Mouse (Mus musculus): ENCODE data around the gene Gm49776. TPM values are rescaled to one million over a fixed set of nuclear protein-coding genes. Genes with fewer than 3 reads are reported as not detected.
"Not testable (repeated sequence)": the region's sequence is repeated elsewhere in the genome, so short reads cannot be mapped to it uniquely, and the experiment has no call there.

The Gm49776 gene
- 2.5 TPM in 1 of 2 replicates, not detected in the other for polyA plus RNA-seq (2016; fragmentation: Nextera tagmentation; extraction: Ambion mirVana)

DNA sequence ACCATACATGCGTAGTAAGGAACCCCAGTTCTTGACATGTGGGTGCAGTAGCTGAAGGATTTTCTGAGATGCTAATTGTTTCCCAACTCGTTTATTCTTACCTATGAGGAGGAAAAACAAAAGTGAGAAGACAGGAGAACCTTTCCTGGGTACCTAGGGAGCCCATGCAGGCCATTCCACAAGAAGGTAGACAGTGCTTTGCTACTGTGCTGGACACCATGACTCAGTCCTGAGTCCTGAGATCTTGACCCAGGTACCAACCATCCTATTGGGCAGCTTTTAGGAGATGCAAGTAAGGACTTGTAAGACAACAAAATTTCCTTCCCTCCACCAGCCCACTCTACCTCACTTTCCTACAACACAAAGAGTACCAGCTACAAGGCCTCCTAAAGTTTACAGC lies at the start of gene Gm49776:
Gm49776 (minus strand) TSS at position 101 of the 400 bp plus-strand sequence.
- WGBS, result 95% methylated on average over 2 of the region's 2 CpGs
- Histone ChIP-seq H3K36me3 (peaks cover 98% of the 10 kb centered on the region), H3K27me3 (ENCODE audit: low read depth, poor library complexity, severe bottlenecking) (no peaks in the 10 kb centered on the region), H3K4me1 (no peaks in the 10 kb centered on the region), H3K27ac (no peak within 1 kb of the TSS), H3K9me3 (replicated peaks) (no peaks in the 10 kb centered on the region), H3K4me3 (no peak within 1 kb of the TSS)
- no peak for DNase-seq (ENCODE audit: low spot score)

DNA sequence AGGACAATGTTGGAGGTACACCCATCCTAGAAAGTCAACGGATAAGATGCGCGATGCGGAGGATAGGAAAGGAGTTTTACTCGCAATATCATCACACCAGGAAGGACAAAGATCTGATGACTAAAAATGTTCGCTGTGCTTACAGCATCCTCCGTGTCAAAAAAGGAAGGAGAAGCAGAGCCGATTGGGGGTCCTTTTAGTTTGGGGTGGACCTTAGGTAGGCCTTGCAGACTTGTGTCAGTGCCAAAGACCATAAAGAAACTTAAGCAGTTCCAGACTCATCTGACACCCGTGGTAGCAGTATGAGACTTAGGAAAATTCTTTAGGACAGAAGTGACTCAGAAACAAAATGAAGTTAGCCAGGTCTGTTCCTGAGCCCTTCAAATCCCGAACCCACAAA lies 31.5 kb upstream of the Gm49776 start:
- DNase-seq (ENCODE audit: low spot score); H3K27me3 ChIP-seq (ENCODE audit: low read depth, poor library complexity, severe bottlenecking); H3K9me3 ChIP-seq (replicated peaks): not testable (repeated sequence)
- peak overlapping the region; percentile 93 for H3K4me3 ChIP-seq
- H3K36me3 ChIP-seq, result peaks cover 36% of the 10 kb centered on the region
- WGBS, result 9% methylated on average over 10 of the region's 10 CpGs
- peaks cover 22% of the 10 kb centered on the region for H3K4me1 ChIP-seq
- H3K27ac ChIP-seq, result peak overlapping the region; percentile 98

DNA sequence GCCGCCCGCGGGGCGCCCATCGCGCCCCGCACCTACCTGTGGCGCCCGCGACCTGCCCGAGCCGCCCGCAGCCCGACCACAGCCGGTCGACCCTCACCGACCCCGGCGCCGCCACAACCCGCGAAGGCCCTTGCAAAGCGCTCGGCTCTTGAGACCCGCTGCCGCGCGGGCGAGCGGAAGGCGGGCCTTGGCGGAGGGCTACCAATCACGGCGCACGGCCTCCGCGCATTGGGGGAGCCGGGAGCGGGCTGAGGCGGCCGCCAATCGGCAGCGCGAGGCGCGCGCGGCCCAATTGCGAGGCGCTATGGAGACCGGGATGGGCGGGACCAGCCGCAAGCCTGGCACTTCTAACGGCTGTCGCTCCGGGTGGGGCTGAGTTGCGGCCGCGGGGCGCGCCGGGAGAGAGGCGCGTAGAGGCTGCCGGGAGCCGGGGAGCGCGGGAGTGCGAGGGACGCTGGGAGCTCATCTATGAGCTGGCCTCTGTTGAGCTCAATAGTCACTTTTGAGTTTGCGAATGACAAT lies 31.0 kb upstream of the Gm49776 start, which contains the start of gene Dgcr8:
Dgcr8 (minus strand) TSS at position 180 of the 522 bp plus-strand sequence.
- Histone ChIP-seq H3K36me3 (peaks cover 41% of the 10 kb centered on the region), H3K4me1 (peaks cover 22% of the 10 kb centered on the region), H3K9me3 (replicated peaks) (no peaks in the 10 kb centered on the region), H3K27me3 (ENCODE audit: low read depth, poor library complexity, severe bottlenecking) (no peaks in the 10 kb centered on the region), H3K4me3 (peak within 1 kb of the TSS; percentile 93), H3K27ac (peak within 1 kb of the TSS; percentile 98)
- WGBS, result under 1% methylated on average over 67 of the region's 71 CpGs
- peak; percentile 98 for DNase-seq (ENCODE audit: low spot score)

DNA sequence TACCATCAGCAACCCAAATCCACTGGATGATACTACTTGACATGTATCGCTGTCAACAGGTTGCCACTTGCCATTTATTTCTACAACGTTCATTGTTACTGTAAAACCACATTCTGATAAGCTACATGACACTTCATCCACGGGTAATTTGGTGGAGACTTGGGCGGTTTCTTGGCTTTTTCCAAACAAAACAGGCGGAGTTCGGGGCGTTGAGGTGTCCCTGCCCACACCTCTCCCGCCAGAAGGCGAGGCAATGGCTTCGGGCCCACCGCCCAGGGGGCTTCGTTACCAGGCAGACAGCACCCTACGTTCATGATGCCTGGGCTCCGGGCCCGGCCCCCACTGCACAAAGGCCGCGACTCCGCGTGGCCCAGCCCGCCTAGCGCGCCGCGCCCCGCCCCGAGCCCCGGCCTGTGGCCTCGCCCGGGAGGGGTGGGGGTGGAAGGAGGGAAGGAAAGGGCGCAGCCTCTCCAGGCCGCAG lies 30.5 kb upstream of the Gm49776 start:
- DNase-seq (ENCODE audit: low spot score), result no peak
- peaks cover 46% of the 10 kb centered on the region for H3K36me3 ChIP-seq
- H3K4me1 ChIP-seq, result peaks cover 22% of the 10 kb centered on the region
- H3K27ac ChIP-seq, result peak overlapping the region; percentile 98
- WGBS, result under 1% methylated on average over 31 of the region's 31 CpGs
- no peaks in the 10 kb centered on the region for H3K27me3 ChIP-seq (ENCODE audit: low read depth, poor library complexity, severe bottlenecking)
- peak overlapping the region; percentile 93 for H3K4me3 ChIP-seq
- no peaks in the 10 kb centered on the region for H3K9me3 ChIP-seq (replicated peaks)

DNA sequence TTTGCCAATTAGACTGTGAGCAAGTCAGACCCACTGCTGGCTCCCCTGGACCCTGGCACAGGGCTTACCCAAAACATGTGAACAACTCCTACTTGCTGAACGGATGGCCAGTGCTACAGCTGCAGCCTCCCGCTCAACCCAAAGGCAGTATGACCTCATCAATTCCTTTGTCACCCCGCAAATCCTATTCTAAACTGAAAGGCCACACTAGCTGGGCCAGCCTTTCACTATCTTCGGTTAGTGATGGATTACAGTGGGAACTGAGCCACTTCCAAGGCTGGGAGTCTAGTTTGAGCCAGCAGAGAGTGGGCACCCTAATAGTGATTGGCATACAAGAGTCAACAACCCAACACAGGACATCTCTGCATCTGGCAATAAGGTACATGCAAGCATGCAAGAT lies 30.0 kb upstream of the Gm49776 start:
- peaks cover 22% of the 10 kb centered on the region for H3K4me1 ChIP-seq
- H3K9me3 ChIP-seq (replicated peaks), result no peaks in the 10 kb centered on the region
- peaks cover 50% of the 10 kb centered on the region for H3K36me3 ChIP-seq
- peak; percentile 43 for DNase-seq (ENCODE audit: low spot score)
- no peaks in the 10 kb centered on the region for H3K27me3 ChIP-seq (ENCODE audit: low read depth, poor library complexity, severe bottlenecking)
- peak overlapping the region; percentile 93 for H3K4me3 ChIP-seq
- 3% methylated on average over 4 of the region's 4 CpGs for WGBS
- peak overlapping the region; percentile 98 for H3K27ac ChIP-seq

DNA sequence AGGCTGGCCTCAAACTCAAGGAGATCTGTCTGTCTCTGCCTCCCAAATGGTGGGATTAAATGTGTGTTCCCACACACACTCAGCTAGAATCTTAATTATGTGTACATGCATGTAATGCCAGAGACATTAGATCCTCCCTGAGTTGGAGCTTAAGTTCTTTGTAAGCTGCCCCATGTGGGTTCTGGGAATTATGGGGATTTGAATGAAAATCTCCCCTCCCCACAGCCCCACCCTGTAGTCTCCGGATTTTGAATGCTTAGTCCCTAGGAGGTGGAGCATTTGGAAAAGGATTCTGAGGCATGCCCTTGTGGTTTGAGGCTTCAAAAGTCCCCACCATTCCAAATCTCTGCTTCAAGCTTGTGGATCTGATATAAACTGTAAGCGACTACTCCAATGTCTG lies 17.0 kb upstream of the Gm49776 start:
- no peak overlapping the region for H3K4me3 ChIP-seq
- no peaks in the 10 kb centered on the region for H3K4me1 ChIP-seq
- WGBS, result 88% methylated on average over 2 of the region's 2 CpGs
- no peak overlapping the region for H3K27ac ChIP-seq
- peaks cover 99% of the 10 kb centered on the region for H3K36me3 ChIP-seq
- no peak for DNase-seq (ENCODE audit: low spot score)
- H3K27me3 ChIP-seq (ENCODE audit: low read depth, poor library complexity, severe bottlenecking), result no peaks in the 10 kb centered on the region
- no peaks in the 10 kb centered on the region for H3K9me3 ChIP-seq (replicated peaks)

DNA sequence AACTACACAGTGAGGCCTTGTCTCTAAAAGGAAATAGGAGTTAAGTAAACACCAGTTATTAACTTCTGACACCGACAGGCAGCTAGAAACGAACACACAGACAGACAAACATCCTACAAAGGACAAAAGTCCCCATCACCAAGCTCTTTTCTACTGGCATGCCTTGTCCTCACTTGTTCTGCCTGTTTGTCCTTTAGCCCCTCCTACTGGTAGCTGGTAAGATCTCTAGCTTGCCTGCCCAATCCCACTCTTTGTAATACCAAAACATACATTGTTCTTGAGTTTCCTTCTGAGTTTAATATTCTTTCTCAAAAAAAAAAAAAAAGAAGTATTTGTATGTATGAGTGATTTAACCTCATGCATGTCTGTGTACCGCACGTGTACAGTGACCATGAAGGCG lies 10.1 kb upstream of the Gm49776 start:
- no peak for DNase-seq (ENCODE audit: low spot score)
- H3K27me3 ChIP-seq (ENCODE audit: low read depth, poor library complexity, severe bottlenecking), result no peaks in the 10 kb centered on the region
- H3K36me3 ChIP-seq, result peaks cover 98% of the 10 kb centered on the region
- H3K9me3 ChIP-seq (replicated peaks), result no peaks in the 10 kb centered on the region
- H3K4me1 ChIP-seq, result no peaks in the 10 kb centered on the region
- H3K4me3 ChIP-seq, result no peak overlapping the region
- H3K27ac ChIP-seq, result no peak overlapping the region
- whole genome bisulfite sequencing, result 94% methylated on average over 5 of the region's 5 CpGs

DNA sequence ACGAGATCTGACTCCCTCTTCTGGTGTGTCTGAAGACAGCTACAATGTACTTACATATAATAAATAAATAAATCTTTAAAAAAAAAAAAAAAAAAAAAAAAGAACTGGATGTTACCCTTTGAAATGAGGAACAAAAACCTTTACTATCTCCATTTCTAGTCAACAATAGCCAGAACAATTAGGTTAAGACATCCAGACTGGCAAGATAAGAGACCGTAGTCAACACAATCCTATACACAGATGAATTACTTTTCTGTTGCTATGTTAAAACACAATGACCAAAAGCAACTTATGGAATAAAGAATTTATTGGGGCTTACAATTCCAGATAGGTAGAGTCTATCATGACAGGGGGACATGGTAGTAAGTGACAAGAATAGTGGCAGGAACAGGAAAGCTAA lies 6.9 kb upstream of the Gm49776 start:
- H3K4me3 ChIP-seq, result no peak overlapping the region
- no peaks in the 10 kb centered on the region for H3K27me3 ChIP-seq (ENCODE audit: low read depth, poor library complexity, severe bottlenecking)
- H3K36me3 ChIP-seq, result peaks cover 97% of the 10 kb centered on the region
- 82% methylated on average over 2 of the region's 2 CpGs for WGBS
- H3K9me3 ChIP-seq (replicated peaks), result no peaks in the 10 kb centered on the region
- H3K27ac ChIP-seq, result no peak overlapping the region
- DNase-seq (ENCODE audit: low spot score), result no peak
- no peaks in the 10 kb centered on the region for H3K4me1 ChIP-seq

DNA sequence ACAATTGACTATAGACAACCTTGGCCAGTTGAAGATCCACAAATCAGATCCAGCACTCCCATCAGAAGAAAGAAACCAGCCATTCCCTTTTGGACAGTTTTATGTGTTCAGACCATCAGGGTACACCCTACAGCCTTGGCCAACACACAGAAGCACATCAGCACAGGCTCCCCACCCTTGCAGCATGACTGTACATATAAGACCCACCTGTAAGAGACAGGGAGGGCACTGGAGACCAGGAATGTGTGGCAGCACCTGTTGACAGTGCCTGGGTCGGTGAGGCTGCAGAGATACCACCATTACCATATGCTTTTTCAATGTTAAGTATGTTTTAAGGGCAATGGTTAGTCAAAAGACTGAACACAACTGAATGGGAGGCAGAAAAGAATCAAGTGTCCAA lies 4.3 kb downstream of the Gm49776 start:
- H3K36me3 ChIP-seq, result peaks cover 91% of the 10 kb centered on the region
- H3K4me3 ChIP-seq, result no peak overlapping the region
- no peak overlapping the region for H3K27ac ChIP-seq
- H3K27me3 ChIP-seq (ENCODE audit: low read depth, poor library complexity, severe bottlenecking), result no peaks in the 10 kb centered on the region
- H3K4me1 ChIP-seq, result peaks cover 26% of the 10 kb centered on the region
- WGBS, result 92% methylated on average over 1 of the region's 1 CpGs
- no peaks in the 10 kb centered on the region for H3K9me3 ChIP-seq (replicated peaks)
- DNase-seq (ENCODE audit: low spot score), result no peak

DNA sequence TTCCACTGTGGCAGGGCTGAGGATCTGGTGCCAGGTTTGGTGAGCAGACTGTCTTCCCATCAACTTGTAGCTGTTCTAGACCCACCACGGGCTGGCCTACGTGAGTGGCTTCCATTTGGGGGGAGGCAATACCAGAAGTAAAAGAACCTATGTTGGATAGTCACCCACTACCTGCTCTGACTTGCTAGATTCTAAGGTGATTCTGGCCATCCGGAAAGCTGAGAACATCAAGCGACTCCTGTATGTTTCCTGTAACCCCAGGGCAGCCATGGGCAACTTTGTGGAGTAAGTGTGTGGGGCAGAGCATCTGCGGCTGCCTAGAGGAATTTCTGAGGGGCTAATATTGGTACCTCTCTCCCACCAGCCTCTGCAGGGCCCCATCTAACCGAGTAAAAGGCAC lies 5.4 kb downstream of the Gm49776 start:
- peaks cover 80% of the 10 kb centered on the region for H3K36me3 ChIP-seq
- H3K27me3 ChIP-seq (ENCODE audit: low read depth, poor library complexity, severe bottlenecking), result no peaks in the 10 kb centered on the region
- peaks cover 26% of the 10 kb centered on the region for H3K4me1 ChIP-seq
- H3K9me3 ChIP-seq (replicated peaks), result no peaks in the 10 kb centered on the region
- H3K27ac ChIP-seq, result no peak overlapping the region
- H3K4me3 ChIP-seq, result no peak overlapping the region
- no peak for DNase-seq (ENCODE audit: low spot score)
- WGBS, result 90% methylated on average over 6 of the region's 6 CpGs

DNA sequence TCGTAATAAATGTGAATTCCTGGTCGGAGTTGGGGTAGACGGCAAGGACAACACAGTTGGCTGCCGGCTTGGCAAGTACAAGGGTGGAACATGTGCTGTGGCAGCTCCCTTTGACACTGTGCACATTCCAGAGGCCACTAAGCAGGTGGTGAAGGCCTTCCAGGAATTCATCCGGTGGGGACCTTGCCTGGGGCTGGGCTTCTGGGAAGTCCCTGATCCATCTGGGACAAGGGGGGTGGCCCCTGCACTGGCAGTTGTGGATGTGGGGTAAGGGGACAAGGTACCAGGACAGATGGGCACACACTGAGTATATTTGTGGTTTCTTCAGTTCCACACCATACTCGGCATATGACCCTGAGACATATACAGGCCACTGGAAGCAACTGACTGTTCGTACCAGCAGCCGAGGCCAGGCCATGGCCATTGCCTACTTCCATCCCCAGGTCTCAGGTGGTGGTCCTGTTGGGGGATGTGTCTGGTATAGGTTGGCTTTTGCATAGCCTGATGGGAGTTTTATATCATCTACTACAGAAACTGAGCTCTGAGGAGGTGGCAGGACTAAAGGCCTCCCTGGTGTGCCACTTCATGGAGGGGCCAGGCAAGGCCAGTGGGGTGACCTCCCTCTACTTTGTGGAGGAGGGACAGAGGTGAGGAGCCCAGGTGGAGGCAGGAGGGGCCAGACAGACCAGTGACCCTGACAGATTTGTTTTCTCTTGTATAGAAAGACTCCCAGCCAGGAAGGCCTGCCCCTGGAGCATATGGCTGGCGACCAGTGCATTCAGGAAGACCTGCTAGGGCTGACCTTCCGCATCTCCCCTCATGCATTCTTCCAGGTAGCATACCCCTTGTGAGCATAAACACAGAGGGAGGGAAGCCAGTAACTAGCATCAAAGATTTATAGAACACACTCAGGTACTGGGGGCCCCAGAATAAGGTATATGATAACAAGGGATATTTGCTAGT lies 7.0 kb downstream of the Gm49776 start:
- Histone ChIP-seq H3K36me3 (peaks cover 76% of the 10 kb centered on the region), H3K4me1 (peaks cover 38% of the 10 kb centered on the region), H3K27ac (0 out of 2 replicates have a peak overlapping the region, but pooled peaks have one; percentile 44), H3K27me3 (ENCODE audit: low read depth, poor library complexity, severe bottlenecking) (no peaks in the 10 kb centered on the region), H3K9me3 (replicated peaks) (no peaks in the 10 kb centered on the region), H3K4me3 (peak overlapping the region; percentile 98)
- DNase-seq (ENCODE audit: low spot score), result no peak
- 78% methylated on average over 10 of the region's 10 CpGs for WGBS

DNA sequence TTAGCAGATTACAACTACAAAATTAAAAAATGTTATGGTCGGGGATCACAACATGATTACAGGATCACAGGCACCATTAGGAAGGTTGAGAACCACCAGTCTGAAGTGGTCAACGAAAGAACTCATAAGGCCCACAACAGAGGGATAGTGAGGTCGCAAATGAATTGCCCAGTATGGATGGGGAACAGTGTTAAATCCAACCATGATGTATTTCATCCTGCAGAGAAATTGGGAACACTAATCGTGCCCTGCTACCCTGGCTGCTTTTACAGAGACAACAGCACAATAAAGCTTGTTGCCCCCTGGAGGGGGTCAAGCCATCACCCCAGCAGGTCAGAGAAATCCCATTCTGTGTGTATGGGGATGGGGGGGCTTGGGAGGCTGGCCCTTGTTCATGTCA lies 7.9 kb downstream of the Gm49776 start:
- WGBS, result 81% methylated on average over 4 of the region's 4 CpGs
- Histone ChIP-seq H3K27ac (no peak overlapping the region), H3K36me3 (peaks cover 76% of the 10 kb centered on the region), H3K4me3 (peak overlapping the region; percentile 98), H3K9me3 (replicated peaks) (no peaks in the 10 kb centered on the region), H3K27me3 (ENCODE audit: low read depth, poor library complexity, severe bottlenecking) (no peaks in the 10 kb centered on the region), H3K4me1 (peaks cover 43% of the 10 kb centered on the region)
- DNase-seq (ENCODE audit: low spot score), result no peak

DNA sequence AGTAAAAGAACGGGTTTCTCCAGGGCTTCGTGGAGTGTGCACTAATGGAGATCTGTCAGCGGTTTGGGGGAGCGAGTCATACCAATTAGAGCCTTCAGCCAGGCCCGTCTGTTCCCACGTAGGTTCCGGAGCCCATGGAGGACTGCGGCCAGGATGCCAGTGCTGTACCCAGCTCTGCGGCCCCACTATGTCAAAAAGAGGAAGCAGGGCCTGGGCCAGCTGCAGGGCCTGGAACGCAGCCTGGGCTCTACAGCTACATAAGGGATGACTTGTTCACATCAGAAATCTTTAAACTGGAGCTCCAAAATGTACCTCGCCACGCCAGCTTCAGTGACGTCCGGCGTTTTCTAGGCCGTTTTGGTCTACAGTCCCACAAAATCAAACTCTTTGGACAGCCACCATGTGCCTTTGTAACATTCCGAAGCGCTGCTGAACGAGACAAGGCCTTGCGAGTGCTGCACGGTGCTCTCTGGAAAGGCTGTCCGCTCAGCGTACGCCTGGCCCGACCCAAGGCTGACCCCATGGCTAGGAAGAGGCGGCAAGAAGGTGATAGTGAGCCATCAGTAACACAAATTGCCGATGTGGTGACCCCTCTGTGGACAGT lies 8.7 kb downstream of the Gm49776 start:
- 11% methylated on average over 27 of the region's 27 CpGs for WGBS
- no peaks in the 10 kb centered on the region for H3K27me3 ChIP-seq (ENCODE audit: low read depth, poor library complexity, severe bottlenecking)

More for the DNA sequence above, 8.7 kb downstream of the Gm49776 start:
- Histone ChIP-seq H3K4me1 (peaks cover 43% of the 10 kb centered on the region), H3K4me3 (peak overlapping the region; percentile 98), H3K36me3 (peaks cover 76% of the 10 kb centered on the region), H3K9me3 (replicated peaks) (no peaks in the 10 kb centered on the region), H3K27ac (peak overlapping the region; percentile 99)
- DNase-seq (ENCODE audit: low spot score), result peak; percentile 63

Data from limb, embryonic 10.5 days (tissue).